Mouse (Mus musculus) forebrain, postnatal 0 days (tissue): ENCODE measurements around the gene Efna1. TPM values are rescaled to one million over a fixed set of nuclear protein-coding genes. Genes with fewer than 3 reads are reported as not detected.

ENCODE experiments used
- ATAC-seq: fragments of 200-750 bp; cut with Nextera tagmentation; 2 replicates; pipeline ENCODE4 v1.8.0; 2017; ENCODE audit warnings: mild to moderate bottlenecking, moderate library complexity
- DNase-seq: peaks from one replicate; pipeline ENCODE4 v3.0.0-alpha.2; 2015
- H3K27ac ChIP-seq: fragments of 300-500 bp; sonication (generic); 2 replicates; pipeline ENCODE4 v1.5.1; 2014; ENCODE audit warnings: low read depth, mild to moderate bottlenecking, antibody characterized with exemption, low read length, moderate library complexity, mixed read lengths
- H3K27me3 ChIP-seq: fragments of 300-500 bp; sonication (generic); 2 replicates; pipeline ENCODE4 v1.6.1; 2014; ENCODE audit warnings: mild to moderate bottlenecking, low read length, mixed read lengths; ENCODE audit not compliant: insufficient read depth
- H3K36me3 ChIP-seq: fragments of 300-500 bp; sonication (generic); 2 replicates; pipeline ENCODE4 v1.6.1; 2014; ENCODE audit warnings: mild to moderate bottlenecking, moderate library complexity; ENCODE audit not compliant: insufficient read depth
- H3K4me1 ChIP-seq: fragments of 300-500 bp; sonication (generic); 2 replicates; pipeline ENCODE4 v1.6.1; 2014; ENCODE audit warnings: antibody characterized with exemption; ENCODE audit not compliant: insufficient read depth
- H3K4me2 ChIP-seq: fragments of 300-500 bp; sonication (generic); 2 replicates; pipeline ENCODE4 v1.6.1; 2014; ENCODE audit warnings: low read depth, mild to moderate bottlenecking, moderate library complexity
- H3K4me3 ChIP-seq: fragments of 300-500 bp; sonication (generic); 2 replicates; pipeline ENCODE4 v1.5.1; 2014; ENCODE audit warnings: low read depth, low read length, mixed read lengths
- H3K9ac ChIP-seq: fragments of 300-500 bp; sonication (generic); 2 replicates; pipeline ENCODE4 v1.6.1; 2014; ENCODE audit warnings: mild to moderate bottlenecking
- H3K9me3 ChIP-seq: fragments of 300-500 bp; sonication (generic); 2 replicates; pipeline ENCODE4 v1.6.1; 2016; ENCODE audit warnings: low read length
- CTCF ChIP-seq: sonication (generic); IDR thresholded peaks from 2 replicates; pipeline ENCODE4 v1.5.1; 2016; ENCODE audit warnings: antibody characterized with exemption, control low read depth, low read depth
- WGBS: fragments of 180-500 bp; shearing (Covaris S2); extraction: QIAGEN DNeasy Blood & Tissue Kit; methylation state at CpG from one replicate; pipeline ENCODE4 v1.1.7; 2014; 5-methylcytosine and 5-hydroxymethylcytosine counted together
- polyA plus RNA-seq: library from polyadenylated mRNA; unstranded; fragments of >200 nt; fragmentation: Nextera tagmentation; extraction: Ambion mirVana; gene quantifications from 2 replicates; pipeline ENCODE4 v1.2.1, GENCODE M21; 2015
- total RNA-seq: library from RNA; depleted of rRNA; stranded (reverse); fragments of >200 nt; gene quantifications from 2 replicates; pipeline ENCODE4 v1.2.3, GENCODE M21; 2014

Efna1 gene
- total and polyA plus RNA-seq, 2 experiments from 2014 or later: 8.4 to 11.1 TPM

DNA sequence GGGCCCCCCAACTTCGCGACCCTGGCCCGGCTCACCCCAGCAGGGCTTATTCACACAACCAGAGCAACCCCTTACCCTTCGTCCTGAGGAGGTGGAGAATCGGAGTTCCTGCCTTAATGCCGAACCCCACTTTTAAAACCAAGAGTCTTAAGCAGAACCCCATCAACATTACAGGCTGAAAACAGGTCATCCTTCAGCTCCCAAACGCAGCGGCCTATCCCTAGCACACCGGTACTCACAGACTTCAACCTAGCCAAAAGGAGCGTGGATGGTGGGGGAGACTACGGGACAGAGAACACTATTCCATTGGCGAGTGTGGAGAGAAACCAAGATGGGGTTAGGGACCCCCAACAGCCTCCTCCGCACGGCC lies 41.2 kb upstream of the Efna1 start:
- peak overlapping the region; percentile 77 for H3K4me2 ChIP-seq
- TF ChIP-seq CTCF: no peak
- H3K9ac ChIP-seq: peak overlapping the region; percentile 90
- H3K27me3 ChIP-seq: no peaks in the 10 kb centered on the region
- H3K36me3 ChIP-seq: no peaks in the 10 kb centered on the region
- 2% methylated on average over 14 of the region's 14 CpGs for WGBS
- no peaks in the 10 kb centered on the region for H3K9me3 ChIP-seq
- DNase-seq (no peak), ATAC-seq (no peak)
- H3K27ac ChIP-seq: peak overlapping the region; percentile 97
- H3K4me1 ChIP-seq: peaks cover 11% of the 10 kb centered on the region
- H3K4me3 ChIP-seq: peak overlapping the region; percentile 68

DNA sequence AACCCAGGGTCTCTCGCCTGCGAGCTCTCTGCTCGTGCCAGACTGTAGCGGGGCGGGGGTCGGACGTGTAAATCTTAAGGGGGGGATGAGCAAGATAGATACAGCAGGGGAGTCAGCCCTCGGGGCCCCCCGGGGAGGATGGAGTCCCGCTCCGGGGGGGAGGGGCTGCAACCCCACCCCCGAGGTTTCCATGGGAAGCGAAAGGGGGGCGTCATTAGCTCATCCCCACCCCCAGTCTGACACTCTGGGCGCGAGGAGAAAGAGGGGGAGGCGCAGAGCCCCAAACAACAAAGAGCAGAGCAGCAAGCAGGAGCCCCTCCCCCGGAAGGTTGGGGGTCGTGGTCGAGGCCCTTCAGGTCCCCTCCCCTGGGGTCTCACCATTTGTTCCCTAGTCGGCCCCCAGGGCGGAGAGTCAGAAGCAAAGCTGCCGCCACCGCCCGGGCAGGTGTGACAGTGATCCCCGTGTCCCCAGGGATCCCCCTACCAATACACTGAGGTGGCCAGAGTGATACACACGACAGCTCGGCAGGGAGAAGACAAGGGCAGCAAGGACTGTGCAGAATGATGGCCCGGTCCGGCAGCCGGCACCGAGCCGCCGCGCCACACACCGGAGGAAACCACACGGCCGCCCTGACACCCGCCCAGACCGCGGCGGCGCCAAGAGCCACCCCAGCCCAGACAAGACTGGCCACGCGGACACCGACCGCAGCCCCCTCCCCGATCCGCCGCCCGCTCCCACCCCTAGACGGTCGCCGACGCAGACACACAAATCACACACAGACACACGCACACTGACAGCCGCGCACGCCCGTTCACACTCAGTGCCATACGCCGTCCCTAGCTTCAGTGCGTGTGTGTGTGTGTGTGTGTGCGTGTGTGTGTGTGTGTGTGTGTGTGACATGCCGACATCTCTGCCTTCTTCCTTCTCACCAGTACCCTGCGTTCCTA lies 40.5 kb upstream of the Efna1 start:
- Histone ChIP-seq H3K27me3 (no peaks in the 10 kb centered on the region), H3K4me1 (peaks cover 13% of the 10 kb centered on the region), H3K9ac (peak overlapping the region; percentile 90), H3K36me3 (no peaks in the 10 kb centered on the region), H3K27ac (peak overlapping the region; percentile 97), H3K9me3 (no peaks in the 10 kb centered on the region), H3K4me2 (peak overlapping the region; percentile 77), H3K4me3 (peak overlapping the region; percentile 68)
- ATAC-seq (peak; percentile 36), DNase-seq (peak; percentile 71)
- 3% methylated on average over 65 of the region's 66 CpGs for WGBS
- TF ChIP-seq CTCF: 0 out of 2 replicates have a peak, but pooled peaks have one; percentile 5

DNA sequence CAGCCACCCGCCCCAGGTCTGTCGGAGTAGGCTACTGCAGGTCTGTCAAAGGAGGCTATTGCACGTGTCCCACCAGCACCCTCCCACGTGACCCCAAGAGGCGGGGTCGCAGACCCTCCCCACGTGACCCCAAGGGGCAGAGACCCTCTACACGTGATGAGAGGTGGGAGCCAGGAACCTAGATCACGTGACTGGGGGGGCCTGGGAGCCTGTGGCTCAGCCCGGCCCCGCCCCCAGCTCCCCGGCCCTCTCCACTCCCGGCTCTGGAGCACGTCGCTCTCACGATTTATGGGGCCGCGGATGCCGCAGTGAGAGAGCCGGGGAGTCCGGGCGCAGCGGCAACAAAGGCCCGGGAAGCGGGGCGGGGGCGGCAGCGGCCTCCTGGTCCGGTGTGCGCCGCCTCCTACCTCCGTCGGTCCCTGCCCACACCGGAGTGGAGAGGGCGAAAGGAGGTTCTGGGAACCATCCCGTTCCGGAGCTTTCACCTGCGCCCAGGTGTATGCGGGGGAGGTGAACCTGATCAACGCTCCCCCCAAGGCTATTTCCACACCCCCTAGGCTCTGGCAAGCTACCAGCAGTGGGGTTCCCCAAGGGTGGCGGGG lies 39.7 kb upstream of the Efna1 start:
- under 1% methylated on average over 40 of the region's 41 CpGs for WGBS
- no peak for TF ChIP-seq CTCF
- peaks cover 13% of the 10 kb centered on the region for H3K4me1 ChIP-seq
- peak overlapping the region; percentile 97 for H3K27ac ChIP-seq
- H3K9ac ChIP-seq: peak overlapping the region; percentile 90
- ATAC-seq: peak; percentile 34
- no peaks in the 10 kb centered on the region for H3K27me3 ChIP-seq
- DNase-seq: peak; percentile 81
- peak overlapping the region; percentile 68 for H3K4me3 ChIP-seq
- no peaks in the 10 kb centered on the region for H3K36me3 ChIP-seq
- H3K4me2 ChIP-seq: peak overlapping the region; percentile 77
- H3K9me3 ChIP-seq: no peaks in the 10 kb centered on the region

DNA sequence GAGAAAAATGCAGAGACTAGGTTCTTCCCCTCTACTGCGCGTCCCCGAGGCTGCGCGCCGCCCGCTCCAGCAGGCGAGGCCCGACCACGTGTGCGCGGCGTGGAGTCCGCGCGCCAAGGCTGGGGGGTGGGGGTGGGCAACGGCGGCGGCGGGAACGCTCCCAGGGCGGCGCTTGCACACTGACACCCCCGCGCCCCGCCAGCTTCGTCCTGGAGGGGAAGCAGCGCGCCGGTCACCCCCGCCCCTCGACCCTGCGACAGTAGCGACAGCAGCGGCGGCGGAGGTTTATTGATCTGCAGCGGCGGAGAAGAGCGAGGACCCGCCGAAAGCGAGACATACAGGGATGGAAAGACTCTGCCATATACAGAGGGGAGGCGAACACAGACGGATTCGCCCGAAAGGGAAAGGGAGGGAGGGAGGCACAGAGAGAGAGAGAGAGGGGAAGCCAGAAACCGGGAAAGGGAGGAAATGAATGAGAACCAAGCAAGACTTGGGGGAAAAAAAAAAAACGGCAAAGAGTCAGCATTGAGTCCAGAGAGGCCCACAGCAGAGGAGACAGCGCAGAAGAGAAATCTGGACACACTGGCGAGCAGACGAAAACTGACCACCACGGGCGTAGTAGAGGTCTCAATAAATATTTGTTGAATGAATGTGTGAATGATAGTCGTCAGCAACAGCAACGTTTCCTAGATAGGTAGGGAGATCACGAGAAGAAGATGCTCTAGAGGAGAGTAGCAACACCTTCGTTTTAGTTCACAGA lies 38.8 kb upstream of the Efna1 start:
- peak; percentile 49 for ATAC-seq
- no peaks in the 10 kb centered on the region for H3K9me3 ChIP-seq
- H3K9ac ChIP-seq: peak overlapping the region; percentile 90
- no peaks in the 10 kb centered on the region for H3K27me3 ChIP-seq
- peaks cover 13% of the 10 kb centered on the region for H3K4me1 ChIP-seq
- WGBS: 2% methylated on average over 57 of the region's 58 CpGs
- peak overlapping the region; percentile 97 for H3K27ac ChIP-seq
- TF ChIP-seq CTCF: no peak; the same call in 1 of the 2 replicates
- peak overlapping the region; percentile 68 for H3K4me3 ChIP-seq
- peak; percentile 86 for DNase-seq
- H3K36me3 ChIP-seq: peaks cover 8% of the 10 kb centered on the region
- H3K4me2 ChIP-seq: peak overlapping the region; percentile 77

DNA sequence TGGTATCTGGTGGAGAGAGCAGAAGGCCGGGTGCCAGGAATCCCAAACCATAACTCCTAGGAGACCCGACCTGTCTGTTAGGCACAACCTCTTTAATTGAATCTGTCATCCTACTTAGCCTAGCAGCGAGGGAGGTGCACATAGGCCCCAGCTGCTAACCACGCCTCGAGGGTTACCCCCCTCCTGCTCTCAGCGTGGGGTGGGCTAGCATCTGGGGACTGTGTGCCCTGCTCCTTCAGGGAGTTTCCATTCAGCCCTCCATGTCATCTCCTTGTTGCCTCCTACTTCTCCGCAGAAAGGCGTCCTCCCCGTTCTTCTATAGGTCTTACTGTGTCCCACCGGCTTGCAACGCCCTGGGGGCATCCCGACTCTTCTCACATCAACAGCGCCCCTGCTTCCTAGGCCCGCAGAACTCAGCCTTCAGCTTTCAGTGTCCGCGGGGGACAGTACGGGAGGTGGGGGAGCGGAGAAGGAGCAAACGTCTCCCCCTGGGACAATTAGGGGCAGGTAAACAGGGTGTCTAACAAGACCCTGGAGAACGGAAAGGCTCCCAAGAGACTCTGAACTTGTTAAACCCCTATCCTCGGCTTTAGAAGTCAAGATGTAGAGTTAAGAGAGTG lies 38.1 kb upstream of the Efna1 start:
- TF ChIP-seq CTCF: no peak

DNA sequence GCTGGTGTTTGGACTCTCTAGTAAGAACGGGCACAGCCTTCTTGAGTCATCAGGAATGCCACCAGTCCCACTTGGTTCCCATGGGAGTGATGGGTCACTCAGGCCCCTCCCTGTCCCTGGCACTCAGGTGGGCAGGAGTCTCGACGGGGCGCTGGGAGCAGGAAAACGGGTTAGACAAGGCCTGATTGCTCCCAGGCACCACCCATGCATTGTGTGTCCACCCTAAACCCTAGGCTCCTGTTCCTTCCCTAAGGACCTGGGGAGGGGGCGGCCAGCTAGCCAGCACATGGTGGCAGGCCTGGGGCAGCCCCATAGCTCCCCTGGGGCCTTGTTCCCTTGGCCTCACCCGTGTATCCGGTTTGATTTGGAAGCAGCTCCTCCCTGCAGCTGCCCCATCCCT lies 37.4 kb upstream of the Efna1 start:
- no peak overlapping the region for H3K27ac ChIP-seq
- no peak for TF ChIP-seq CTCF
- no peak for DNase-seq
- H3K36me3 ChIP-seq: peaks cover 16% of the 10 kb centered on the region
- H3K4me2 ChIP-seq: no peak overlapping the region
- H3K27me3 ChIP-seq: no peaks in the 10 kb centered on the region
- 75% methylated on average over 8 of the region's 8 CpGs for WGBS
- H3K9ac ChIP-seq: no peak overlapping the region
- H3K9me3 ChIP-seq: no peaks in the 10 kb centered on the region
- no peak for ATAC-seq
- peaks cover 13% of the 10 kb centered on the region for H3K4me1 ChIP-seq
- H3K4me3 ChIP-seq: no peak overlapping the region

More for the DNA sequence above, 38.1 kb upstream of the Efna1 start:
- Histone ChIP-seq H3K36me3 (peaks cover 15% of the 10 kb centered on the region), H3K4me3 (peak overlapping the region; percentile 68), H3K9me3 (no peaks in the 10 kb centered on the region), H3K4me1 (peaks cover 13% of the 10 kb centered on the region), H3K4me2 (peak overlapping the region; percentile 77), H3K9ac (peak overlapping the region; percentile 90), H3K27ac (peak overlapping the region; percentile 97), H3K27me3 (no peaks in the 10 kb centered on the region)
- no peak for ATAC-seq
- WGBS: 10% methylated on average over 21 of the region's 21 CpGs
- no peak for DNase-seq
